Mouse (Mus musculus) myocyte (in vitro differentiated cells): ENCODE results near the gene Asb18. TPM values are rescaled to one million over a fixed set of nuclear protein-coding genes. Genes with fewer than 3 reads are reported as not detected.

Experiments
- H3K27me3 ChIP-seq: one replicate; pipeline ENCODE4 v1.6.1; 2011; ENCODE audit not compliant: control insufficient read depth, insufficient read depth, insufficient read length
- H3K36me3 ChIP-seq: one replicate; pipeline ENCODE4 v1.6.1; 2011; ENCODE audit not compliant: control insufficient read depth, insufficient read depth
- H3K4me2 ChIP-seq: one replicate; pipeline ENCODE4 v1.6.1; 2011; ENCODE audit warnings: low read depth, control low read depth
- H3K4me3 ChIP-seq: one replicate; pipeline ENCODE4 v1.5.1; 2011; ENCODE audit warnings: mild to moderate bottlenecking, control low read depth, moderate library complexity
- H3K79me2 ChIP-seq: one replicate; pipeline ENCODE4 v1.6.1; 2011; ENCODE audit not compliant: control insufficient read depth, insufficient read depth
- H3ac ChIP-seq: one replicate; pipeline ENCODE4 v1.6.1; 2011; ENCODE audit not compliant: control insufficient read depth, insufficient read length
- CEBPB ChIP-seq: IDR thresholded peaks from 2 replicates; pipeline ENCODE4 v1.6.1; 2011; ENCODE audit warnings: mild to moderate bottlenecking, moderate library complexity; ENCODE audit not compliant: poor library complexity, insufficient read depth, severe bottlenecking
- E2F4 ChIP-seq: IDR thresholded peaks from one replicate; pipeline ENCODE4 v1.6.1; 2011; ENCODE audit warnings: mild to moderate bottlenecking, control low read depth, moderate library complexity; ENCODE audit not compliant: insufficient read depth
- MAX ChIP-seq: IDR thresholded peaks from one replicate; pipeline ENCODE4 v1.6.1; 2011; ENCODE audit warnings: low read depth, mild to moderate bottlenecking, control low read depth
- MYOD1 ChIP-seq, 3 experiments: IDR thresholded peaks; one replicate each; pipeline ENCODE4 v1.6.1; 2011; ENCODE audit warnings: control low read depth in 2 of 3, low read depth in 2 of 3, mild to moderate bottlenecking in 2 of 3, moderate library complexity in 1 of 3; ENCODE audit not compliant: insufficient read length in 2 of 3, control insufficient read depth in 1 of 3
- MYOG ChIP-seq, 3 experiments: IDR thresholded peaks; one replicate each; pipeline ENCODE4 v1.6.1; 2011; ENCODE audit warnings: control low read depth in 2 of 3, low read depth in 2 of 3, mild to moderate bottlenecking in 2 of 3; ENCODE audit not compliant: insufficient read length in 2 of 3, control insufficient read depth in 1 of 3, insufficient read depth in 1 of 3
- POLR2A ChIP-seq: IDR thresholded peaks from one replicate; pipeline ENCODE4 v1.6.1; 2011; ENCODE audit warnings: low read depth, mild to moderate bottlenecking, control low read depth, moderate library complexity; ENCODE audit not compliant: insufficient read length
- POLR2AphosphoS2 ChIP-seq: IDR thresholded peaks from one replicate; pipeline ENCODE4 v1.6.1; 2011; ENCODE audit warnings: low read depth, control low read depth; ENCODE audit not compliant: insufficient read length
- REST ChIP-seq: IDR thresholded peaks from one replicate; pipeline ENCODE4 v1.6.1; 2011; ENCODE audit warnings: mild to moderate bottlenecking, control low read depth, moderate library complexity; ENCODE audit not compliant: insufficient read depth, insufficient read length
- SRF ChIP-seq: IDR thresholded peaks from one replicate; pipeline ENCODE4 v1.6.1; 2011; ENCODE audit warnings: low read depth; ENCODE audit not compliant: control insufficient read depth, insufficient read length
- TCF12 ChIP-seq: IDR thresholded peaks from one replicate; pipeline ENCODE4 v1.6.1; 2011; ENCODE audit warnings: mild to moderate bottlenecking, control low read depth; ENCODE audit not compliant: poor library complexity, insufficient read depth, severe bottlenecking
- TCF3 ChIP-seq: IDR thresholded peaks from one replicate; pipeline ENCODE4 v1.6.1; 2011; ENCODE audit warnings: low read depth, control low read depth; ENCODE audit not compliant: insufficient read length
- USF1 ChIP-seq: IDR thresholded peaks from one replicate; pipeline ENCODE4 v1.6.1; 2011; ENCODE audit warnings: low read depth, mild to moderate bottlenecking, control low read depth, moderate library complexity
- polyA plus RNA-seq: library from polyadenylated mRNA; unstranded; fragments of >200 nt; fragmentation: generic; extraction: Trizol; gene quantifications from one replicate; pipeline ENCODE4 v1.2.1, GENCODE M21; 2012; ENCODE audit warnings: missing spikeins

Gene Asb18
- polyA plus RNA-seq, 1 experiment: 0.01 TPM

DNA sequence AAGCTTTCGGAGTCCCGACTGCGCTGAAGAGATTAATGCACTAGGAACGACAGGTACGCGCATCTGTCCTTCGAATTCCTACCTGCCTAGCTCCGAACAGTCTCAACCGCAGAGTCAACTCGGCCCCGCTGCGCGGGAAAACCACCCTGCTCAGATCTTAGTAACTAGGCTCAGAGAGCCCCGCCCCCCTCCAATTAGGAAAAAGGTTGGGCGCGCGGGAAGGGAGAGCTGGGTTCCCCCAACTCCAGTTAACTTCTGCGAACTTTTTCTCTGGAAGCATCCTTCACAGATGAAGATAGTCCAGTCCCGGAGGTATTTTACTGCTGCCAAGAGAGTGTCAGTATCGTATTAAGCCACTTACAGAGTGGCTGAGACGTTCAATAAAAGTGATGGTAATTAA, 80.7 kb downstream of the Asb18 start:
- Histone ChIP-seq H3ac (no peak overlapping the region), H3K36me3 (no peaks in the 10 kb centered on the region), H3K27me3 (peaks cover 80% of the 10 kb centered on the region), H3K4me3 (no peak overlapping the region), H3K79me2 (no peaks in the 10 kb centered on the region), H3K4me2 (no peak overlapping the region)
- TF ChIP-seq TCF3 (no peak), USF1 (no peak), POLR2A (no peak), MYOD1 (IDR thresholded peaks at IDR 0.05; ENCODE audit: control insufficient read depth in 1 of 3, insufficient read length in 2 of 3, low read depth in 2 of 3) (no peak)

- Histone ChIP-seq H3K79me2 (no peaks in the 10 kb centered on the region), H3K27me3 (peaks cover 85% of the 10 kb centered on the region), H3K36me3 (no peaks in the 10 kb centered on the region), H3K4me3 (no peak overlapping the region), H3ac (no peak overlapping the region), H3K4me2 (no peak overlapping the region)
- TF ChIP-seq POLR2AphosphoS2 (no peak), MYOG (IDR thresholded peaks at IDR 0.05; ENCODE audit: control insufficient read depth in 1 of 3, insufficient read depth in 1 of 3, insufficient read length in 2 of 3, low read depth in 2 of 3) (no peak), TCF3 (no peak), REST (no peak), CEBPB (no peak), MYOD1 (IDR thresholded peaks at IDR 0.05; ENCODE audit: control insufficient read depth in 1 of 3, insufficient read length in 2 of 3, low read depth in 2 of 3) (no peak)
Measured at GRCm38 (mm10) chr1:89933028-89933427, 81.4 kb downstream of the Asb18 start.

DNA sequence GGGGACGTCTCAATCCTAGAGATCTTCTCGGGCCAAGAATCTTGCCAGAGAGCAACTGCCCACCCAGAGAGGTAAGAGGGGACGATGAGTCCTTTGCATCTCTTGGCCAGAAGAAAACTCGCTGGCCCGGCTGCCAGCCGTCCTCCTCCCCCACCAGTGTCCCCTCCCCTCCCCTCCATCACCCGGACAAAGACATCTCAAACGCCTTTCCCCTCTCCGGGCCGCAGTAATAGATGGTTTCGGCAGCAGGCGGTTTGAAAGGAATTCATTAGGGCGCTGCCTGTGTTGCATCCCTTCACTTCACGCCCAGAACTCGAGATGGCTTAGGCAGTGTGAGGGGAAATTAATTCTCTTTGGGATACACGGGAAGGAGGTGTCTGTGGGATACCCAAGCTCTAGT, 81.8 kb downstream of the Asb18 start:
- no peaks in the 10 kb centered on the region for H3K36me3 ChIP-seq
- no peaks in the 10 kb centered on the region for H3K79me2 ChIP-seq
- no peak overlapping the region for H3K4me3 ChIP-seq
- H3K4me2 ChIP-seq: no peak overlapping the region
- H3K27me3 ChIP-seq: peaks cover 80% of the 10 kb centered on the region
- TF ChIP-seq POLR2A (no peak), POLR2AphosphoS2 (no peak), TCF12 (no peak), MAX (no peak), REST (no peak), USF1 (no peak), TCF3 (no peak), MYOD1 (IDR thresholded peaks at IDR 0.05; ENCODE audit: control insufficient read depth in 1 of 3, insufficient read length in 2 of 3, low read depth in 2 of 3) (no peak)
- H3ac ChIP-seq: no peak overlapping the region

- no peak overlapping the region for H3ac ChIP-seq
- no peak overlapping the region for H3K4me3 ChIP-seq
- no peaks in the 10 kb centered on the region for H3K79me2 ChIP-seq
- peaks cover 82% of the 10 kb centered on the region for H3K27me3 ChIP-seq
- no peak overlapping the region for H3K4me2 ChIP-seq
- no peaks in the 10 kb centered on the region for H3K36me3 ChIP-seq
- TF ChIP-seq REST (no peak), POLR2AphosphoS2 (no peak), CEBPB (no peak)
Measured at GRCm38 (mm10) chr1:89932021-89932423, 82.4 kb downstream of the Asb18 start.

- no peak within 1 kb of the TSS for H3K4me3 ChIP-seq
Measured at GRCm38 (mm10) chr1:89931120-89931519, 83.3 kb downstream of the Asb18 start, which contains the start of gene Gbx2. Gene Gbx2 (minus strand): TSS chr1:89931179.

GRCm38 (mm10) chr1:89930551-89930950, 83.9 kb downstream of the Asb18 start:
- H3K4me3 ChIP-seq: no peak overlapping the region
- peak overlapping the region; percentile 12 for H3K4me2 ChIP-seq
- no peaks in the 10 kb centered on the region for H3K79me2 ChIP-seq
- no peak for TF ChIP-seq SRF
- no peak for TF ChIP-seq MAX
- TF ChIP-seq POLR2AphosphoS2: no peak
- TF ChIP-seq CEBPB: no peak
- TF ChIP-seq E2F4: no peak
- no peak for TF ChIP-seq TCF3
- no peak for TF ChIP-seq TCF12
- TF ChIP-seq REST: no peak
- no peak for TF ChIP-seq MYOD1 (IDR thresholded peaks at IDR 0.05; ENCODE audit: control insufficient read depth in 1 of 3, insufficient read length in 2 of 3, low read depth in 2 of 3)
- no peak for TF ChIP-seq USF1
- TF ChIP-seq MYOG (IDR thresholded peaks at IDR 0.05; ENCODE audit: control insufficient read depth in 1 of 3, insufficient read depth in 1 of 3, insufficient read length in 2 of 3, low read depth in 2 of 3): no peak
- TF ChIP-seq POLR2A: no peak
- H3ac ChIP-seq: no peak overlapping the region
- no peaks in the 10 kb centered on the region for H3K36me3 ChIP-seq
- peaks cover 72% of the 10 kb centered on the region for H3K27me3 ChIP-seq

More at GRCm38 (mm10) chr1:89931120-89931519, 83.3 kb downstream of the Asb18 start, which contains the start of gene Gbx2:
- no peaks in the 10 kb centered on the region for H3K79me2 ChIP-seq
- H3K27me3 ChIP-seq: peaks cover 78% of the 10 kb centered on the region
- TF ChIP-seq TCF3 (no peak), USF1 (peak; percentile 53)
- no peak within 1 kb of the TSS for H3ac ChIP-seq
- peak within 1 kb of the TSS; percentile 12 for H3K4me2 ChIP-seq
- H3K36me3 ChIP-seq: no peaks in the 10 kb centered on the region
